Mouse (Mus musculus): ENCODE results near the gene Brat1.
"Not testable (repeated sequence)": the region's sequence is repeated elsewhere in the genome, so short reads cannot be mapped to it uniquely, and the experiment has no call there.

The Brat1 gene

DNA sequence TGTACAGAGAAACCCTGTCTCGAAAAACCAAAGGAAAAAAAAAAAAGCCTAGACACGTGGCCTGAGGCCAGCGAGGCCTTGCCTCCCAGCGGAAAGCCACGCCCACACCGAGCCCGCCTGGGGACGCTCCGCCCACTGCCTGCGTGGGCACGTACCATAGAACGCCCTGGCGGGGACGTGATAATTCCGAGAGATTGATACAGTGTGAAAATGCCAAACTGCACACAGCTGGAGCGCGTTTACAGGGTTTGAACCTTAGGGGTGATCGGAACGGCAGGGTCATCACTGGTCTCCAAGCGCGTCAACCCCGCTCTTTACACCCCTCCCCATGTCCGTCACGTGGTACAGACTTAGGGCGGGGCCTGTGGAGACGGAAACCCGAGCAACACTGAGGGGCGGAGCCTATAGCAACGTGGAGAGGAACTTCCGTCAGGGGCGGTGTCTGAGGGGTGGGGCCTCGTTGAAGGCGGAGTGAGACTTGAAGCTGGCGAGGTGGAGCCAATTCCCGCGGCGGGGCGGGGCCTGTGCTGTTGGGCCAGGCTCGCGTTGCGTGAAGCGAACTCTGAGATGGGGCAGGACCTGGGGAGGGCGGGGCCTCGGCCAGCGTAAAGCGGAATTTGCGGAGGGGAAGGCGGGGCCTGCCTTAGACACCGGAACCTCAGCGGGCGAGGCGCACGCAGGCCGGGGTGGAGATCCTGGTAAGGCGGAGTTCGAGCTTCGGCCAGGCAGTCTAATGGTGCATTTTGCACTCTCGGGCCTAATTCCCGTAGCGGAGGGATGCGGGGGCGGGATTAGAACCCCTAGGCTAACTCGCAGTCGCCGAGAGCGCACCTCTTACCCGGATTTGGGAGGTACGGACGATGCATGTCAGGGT is at the start of gene Brat1:
Gene Brat1 (plus strand): TSS at position 634 of the 874 bp plus-strand sequence.
- DNase-seq (ENCODE audit: low spot score in 2 of 2) = peak; percentile 97 to 100

DNA sequence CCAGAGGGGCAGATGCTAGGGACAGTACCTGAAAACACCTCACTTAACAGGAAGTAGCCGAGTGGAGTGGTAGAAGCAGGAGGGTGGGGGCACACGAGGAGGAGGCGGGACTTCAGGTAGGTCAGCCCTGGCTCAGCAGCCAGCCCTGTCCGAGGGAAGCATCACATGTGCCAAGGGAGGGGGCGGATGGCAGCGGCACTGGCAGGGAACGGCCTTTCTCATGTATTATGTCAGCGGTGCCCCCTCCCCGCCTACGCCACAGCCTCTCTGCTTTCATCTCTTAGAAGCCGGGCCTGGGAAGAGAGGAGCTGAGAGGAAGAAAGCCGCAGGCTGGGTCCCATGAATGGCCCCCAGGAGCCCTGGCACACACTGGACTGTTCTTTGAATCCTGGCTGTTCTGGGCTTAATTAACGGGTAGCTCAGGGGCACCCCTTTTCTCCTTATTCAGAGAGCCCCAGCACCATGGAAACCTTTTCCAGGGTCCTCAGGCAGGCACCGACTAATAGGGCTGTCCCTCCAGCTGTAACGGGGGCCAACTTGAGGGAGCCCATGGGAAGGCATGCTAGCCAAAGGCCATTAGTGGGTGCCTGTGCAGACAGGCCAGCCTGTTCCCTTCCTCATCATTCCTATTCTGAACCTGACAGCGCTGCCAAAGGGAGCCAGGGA is 45.1 kb upstream of the Brat1 start:
- no peak for DNase-seq (ENCODE audit: low spot score in 2 of 2)

DNA sequence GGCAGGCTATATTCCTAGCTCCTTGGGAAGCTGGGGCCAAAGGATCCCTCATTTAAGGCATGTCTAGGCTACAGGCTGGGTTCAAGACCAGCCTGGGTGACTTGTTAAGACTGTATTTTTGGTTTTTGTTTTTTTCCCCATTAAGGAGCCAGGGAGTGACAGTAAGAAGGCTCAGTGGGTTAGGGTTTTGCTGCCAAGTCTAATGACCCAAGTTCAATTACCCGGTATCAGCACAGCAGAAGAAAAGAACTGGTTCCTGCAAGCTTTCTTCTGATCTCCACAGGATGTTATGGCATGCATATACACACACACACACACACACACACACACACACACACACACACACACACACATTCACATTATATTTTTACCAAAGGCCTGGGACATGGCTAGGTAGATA is 44.4 kb upstream of the Brat1 start:
- DNase-seq (ENCODE audit: low spot score in 2 of 2) = no peak

DNA sequence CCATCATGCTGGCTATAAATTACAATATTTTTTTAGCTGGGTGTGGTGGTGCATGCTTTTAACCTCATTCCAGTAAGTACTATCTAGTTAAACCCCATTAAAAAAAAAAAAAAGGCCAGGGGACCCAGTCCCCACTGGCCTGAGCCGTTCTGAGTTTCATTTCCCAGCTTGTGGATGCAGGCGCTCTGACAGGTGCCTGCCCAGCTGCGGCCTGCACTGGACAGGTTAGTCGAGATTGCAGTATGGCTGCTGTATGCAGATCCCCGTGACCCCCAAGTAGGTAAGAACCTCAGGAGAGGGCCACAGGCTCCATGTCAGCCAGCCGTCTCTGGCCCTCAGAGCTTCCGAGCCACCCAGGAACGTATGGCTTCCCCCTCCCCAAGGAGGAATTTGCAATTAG is 43.4 kb upstream of the Brat1 start:
- DNase-seq (ENCODE audit: low spot score in 2 of 2) = no peak

DNA sequence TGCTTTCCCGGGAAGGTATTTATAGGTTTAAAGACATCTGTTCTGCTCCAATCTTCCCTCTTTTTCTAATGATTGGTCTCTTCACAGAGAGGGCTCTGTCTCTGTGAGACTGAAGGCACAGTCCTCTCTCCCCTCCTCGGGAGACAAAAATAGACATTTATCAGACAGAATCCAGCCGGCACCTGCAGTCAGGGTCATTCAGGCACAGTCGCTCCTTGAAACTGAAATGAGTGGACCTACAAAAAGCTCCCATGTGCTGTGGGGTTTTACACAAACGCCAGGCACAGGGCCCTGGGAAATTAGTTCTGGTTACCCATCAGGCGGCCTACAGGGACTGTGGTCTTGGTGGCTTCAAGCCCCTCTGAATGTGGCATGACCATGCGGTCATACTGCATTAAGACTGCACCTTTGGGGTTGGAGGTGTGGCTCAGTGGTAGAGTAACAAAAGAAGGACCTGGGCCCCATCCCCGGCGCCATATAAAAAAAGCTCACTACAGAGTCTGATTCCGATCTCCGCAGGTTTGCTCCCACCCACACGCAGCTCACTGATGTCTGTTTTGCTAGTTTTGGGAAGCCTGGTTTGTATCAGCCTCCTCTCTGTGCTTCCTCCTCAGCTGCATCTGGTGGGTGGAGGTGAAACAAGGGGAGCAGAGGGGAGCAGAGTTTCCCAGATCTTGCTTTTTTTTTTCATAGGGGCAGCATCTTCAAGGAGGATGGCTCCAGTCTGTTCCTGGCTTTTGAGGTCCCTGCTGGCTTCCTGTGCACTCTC is 42.8 kb upstream of the Brat1 start:
- peak in 1 of 2 experiments; percentile 20 for DNase-seq (ENCODE audit: low spot score in 2 of 2)

DNA sequence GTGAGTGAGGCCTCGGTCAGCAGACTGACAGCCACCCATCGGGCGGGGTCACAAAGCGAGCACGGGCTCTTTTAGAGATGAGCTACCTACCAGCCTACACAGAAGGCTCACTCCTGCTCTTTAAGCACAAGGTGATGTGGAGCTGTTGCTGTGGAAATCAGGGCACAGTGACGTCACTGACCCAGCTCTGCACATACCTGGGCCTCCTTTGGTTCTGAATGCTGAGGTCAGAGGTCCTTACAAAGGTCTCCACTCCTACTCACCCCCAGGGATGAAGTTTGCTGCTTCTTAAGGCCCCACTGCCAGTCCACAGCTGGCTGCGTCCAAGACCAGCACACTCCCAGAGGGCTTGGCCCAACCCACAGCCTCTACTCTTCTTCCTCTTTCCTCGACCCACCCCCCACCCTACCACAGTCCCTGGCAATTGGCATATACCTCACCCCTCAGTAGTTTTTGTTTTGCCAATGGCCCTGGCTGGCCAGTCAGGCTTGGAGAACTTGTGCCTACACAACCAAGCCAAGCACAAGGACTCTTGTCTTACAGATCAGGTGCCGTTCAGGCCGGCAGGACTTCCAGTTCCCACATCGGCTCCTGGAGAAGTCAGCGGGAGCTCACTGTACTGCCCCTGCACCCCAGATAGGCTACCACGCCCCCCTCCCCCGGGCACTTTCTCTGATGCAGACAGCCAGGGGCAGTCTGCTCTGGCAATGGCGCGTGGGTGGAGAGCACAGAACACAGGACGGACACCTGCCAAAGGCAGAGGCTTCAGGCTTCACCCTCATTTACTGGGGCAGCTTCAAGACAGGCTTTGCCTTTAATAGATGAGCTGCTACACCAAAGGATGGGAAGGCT is 41.8 kb upstream of the Brat1 start:
- peak; percentile 36 to 59 for DNase-seq (ENCODE audit: low spot score in 2 of 2)

DNA sequence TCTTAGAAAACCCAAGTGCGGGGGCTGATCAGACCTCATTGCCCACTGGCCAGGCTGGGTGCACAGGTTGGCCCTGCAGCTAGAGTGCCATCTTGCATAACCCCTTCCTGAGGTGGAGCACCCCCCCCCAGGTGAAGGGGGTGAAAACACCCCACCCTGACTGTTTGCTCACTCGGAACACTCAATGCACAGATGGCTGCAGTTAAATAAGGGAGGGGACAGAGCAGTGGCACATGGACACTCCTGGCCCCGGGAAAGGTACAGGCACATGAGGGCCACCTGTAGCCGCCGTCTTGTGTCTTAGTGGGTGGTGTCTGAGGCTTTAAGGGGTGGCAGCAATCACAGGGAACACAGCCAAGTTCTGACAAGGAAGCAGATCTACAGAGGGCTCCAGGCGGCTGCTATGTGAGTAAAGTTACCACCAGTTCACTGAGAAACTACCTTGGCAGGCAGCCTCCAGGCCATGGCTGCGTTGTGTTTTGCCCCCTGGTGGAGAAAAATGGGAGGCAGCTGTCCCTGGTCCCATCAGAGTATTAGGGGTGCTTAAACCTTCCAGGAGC is 41.1 kb upstream of the Brat1 start:
- peak; percentile 40 to 80 for DNase-seq (ENCODE audit: low spot score in 2 of 2)

DNA sequence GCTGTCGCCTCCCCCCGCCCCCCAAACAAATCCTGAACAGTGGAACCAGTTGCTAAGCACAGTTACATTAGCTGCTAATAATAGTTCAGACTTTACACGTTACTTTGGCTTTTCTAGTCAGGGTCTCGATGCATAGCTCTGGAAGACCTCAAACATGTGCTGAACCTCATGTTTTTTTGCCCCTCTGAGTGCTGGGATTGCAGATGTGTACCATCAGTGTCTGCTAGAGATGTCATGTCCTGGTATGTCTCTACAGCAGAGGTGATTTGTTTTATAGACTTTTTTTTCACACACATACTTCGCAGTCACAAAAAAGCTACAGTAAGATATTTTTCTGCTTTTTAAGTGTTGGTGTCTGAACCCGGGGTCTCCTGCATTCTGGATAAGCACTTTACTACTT is 32.7 kb upstream of the Brat1 start:
- DNase-seq (ENCODE audit: low spot score in 2 of 2) = no peak

DNA sequence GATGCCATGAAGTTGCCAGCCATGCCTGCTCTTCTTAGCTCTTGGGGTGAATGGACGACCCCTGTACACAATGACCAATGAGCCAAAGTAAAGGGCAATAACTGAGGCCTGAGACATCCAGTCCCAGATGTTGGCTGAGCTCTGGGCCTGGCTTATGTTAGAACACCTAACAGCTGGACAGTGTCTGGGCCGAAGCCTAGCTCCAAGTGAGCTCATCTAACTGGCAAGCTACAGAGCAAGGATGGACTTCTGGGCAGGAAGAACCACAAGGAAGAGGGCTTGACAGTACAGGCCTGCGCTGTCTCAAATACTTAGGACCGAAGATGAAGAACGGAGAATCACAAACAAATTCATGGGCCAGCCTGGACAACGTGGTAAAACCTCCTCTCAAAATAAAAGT is 32.2 kb upstream of the Brat1 start:
- DNase-seq (ENCODE audit: low spot score in 2 of 2) = not testable (repeated sequence)

DNA sequence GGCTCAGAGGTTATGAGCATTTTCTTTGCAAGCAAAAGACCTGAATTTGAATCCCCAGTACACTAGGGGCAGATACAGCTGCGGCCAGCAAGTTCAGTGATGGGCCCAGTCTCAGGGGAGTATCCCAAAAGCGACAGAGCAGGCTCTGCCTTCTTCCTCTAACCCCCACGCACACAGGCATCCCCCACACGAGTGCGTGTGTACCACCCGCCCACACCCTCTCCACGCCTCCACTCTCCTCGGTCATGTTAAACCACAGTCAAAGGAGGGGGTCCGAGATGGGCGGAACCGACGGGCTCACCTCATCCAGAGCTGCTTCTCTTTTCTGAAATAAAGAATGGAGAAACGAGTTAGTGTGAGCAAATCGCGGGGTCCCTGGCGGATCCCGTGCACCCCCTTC is 30.8 kb upstream of the Brat1 start:
- DNase-seq (ENCODE audit: low spot score in 2 of 2) = peak in 1 of 2 experiments; percentile 41

DNA sequence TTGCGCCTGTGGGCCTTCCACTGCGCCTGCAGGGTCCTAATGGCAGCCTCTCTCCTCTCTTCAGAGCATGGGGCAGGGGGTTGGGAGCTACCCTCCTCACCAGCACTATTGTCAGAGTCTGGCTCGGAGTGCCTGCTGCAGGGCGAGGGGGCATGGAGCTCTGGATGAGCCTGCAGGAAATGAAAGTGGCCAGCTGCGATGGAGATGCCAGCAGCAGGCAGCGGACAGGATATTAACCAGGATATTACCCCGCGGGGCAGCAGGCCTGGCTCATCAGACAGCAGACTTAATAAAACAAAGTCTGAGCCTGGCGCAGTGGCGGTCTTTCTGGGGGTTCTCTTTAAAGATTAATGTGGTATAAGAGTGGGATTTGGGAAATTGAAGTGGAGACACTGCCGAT is 29.7 kb upstream of the Brat1 start:
- no peak for DNase-seq (ENCODE audit: low spot score in 2 of 2)

DNA sequence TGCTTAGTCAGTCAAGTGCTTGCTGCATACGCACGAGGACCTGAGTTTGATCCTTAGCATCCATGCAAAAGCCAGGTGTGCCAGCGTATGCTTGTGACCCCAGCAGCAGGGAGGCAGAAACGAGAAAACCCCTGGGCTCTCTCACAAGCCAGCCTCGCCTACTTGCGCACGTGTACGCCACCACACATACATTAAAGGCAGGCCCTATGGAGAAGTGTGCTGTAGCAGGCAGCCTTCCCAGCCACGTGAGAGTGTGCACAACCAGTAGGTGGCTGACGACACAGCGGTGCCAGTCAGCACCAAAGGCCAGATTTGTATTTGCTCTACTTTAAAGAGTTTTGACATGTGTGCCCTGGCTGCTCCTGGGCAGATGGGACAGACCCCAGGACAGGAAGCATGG is 29.2 kb upstream of the Brat1 start:
- DNase-seq (ENCODE audit: low spot score in 2 of 2) = no peak

DNA sequence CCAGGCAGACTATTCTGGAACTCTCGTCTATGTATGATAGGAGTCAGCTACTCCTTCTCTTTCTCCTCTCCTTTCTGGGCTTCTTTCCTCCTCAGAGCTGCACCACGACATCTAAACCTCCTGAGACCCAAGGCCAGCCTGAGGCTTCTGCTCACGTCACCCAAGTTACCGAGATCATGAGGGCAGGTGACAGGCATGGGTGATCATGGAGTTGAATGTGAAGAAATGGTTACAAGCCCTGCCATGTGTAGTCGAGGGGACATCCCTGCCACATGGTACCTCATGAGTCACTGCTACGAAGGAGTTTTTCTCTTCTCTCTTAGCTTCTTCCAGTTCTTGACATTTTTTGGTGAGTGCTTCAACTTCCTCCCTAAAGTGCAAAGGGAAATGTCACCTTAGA is 27.7 kb upstream of the Brat1 start:
- no peak for DNase-seq (ENCODE audit: low spot score in 2 of 2)

DNA sequence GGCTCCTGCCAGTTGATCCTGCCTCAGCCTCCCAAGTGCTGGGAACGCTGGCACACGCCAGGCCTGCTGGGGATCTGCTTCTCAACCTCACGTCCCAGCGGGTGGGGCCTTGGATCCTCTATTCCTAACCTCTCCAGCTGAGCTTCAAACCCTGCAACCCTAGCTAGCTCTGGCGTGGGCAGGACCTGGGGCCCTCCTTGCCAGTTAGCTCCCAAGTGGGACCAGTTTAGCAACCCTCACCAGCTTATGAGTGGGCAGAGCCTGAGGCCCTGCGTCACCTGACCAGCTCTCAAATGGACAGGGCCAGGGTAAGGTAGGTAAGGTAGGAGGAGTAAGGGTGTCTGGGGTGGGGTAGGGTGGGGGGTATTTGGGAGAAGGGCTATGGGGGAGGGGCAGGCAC is 24.8 kb upstream of the Brat1 start:
- no peak for DNase-seq (ENCODE audit: low spot score in 2 of 2)

DNA sequence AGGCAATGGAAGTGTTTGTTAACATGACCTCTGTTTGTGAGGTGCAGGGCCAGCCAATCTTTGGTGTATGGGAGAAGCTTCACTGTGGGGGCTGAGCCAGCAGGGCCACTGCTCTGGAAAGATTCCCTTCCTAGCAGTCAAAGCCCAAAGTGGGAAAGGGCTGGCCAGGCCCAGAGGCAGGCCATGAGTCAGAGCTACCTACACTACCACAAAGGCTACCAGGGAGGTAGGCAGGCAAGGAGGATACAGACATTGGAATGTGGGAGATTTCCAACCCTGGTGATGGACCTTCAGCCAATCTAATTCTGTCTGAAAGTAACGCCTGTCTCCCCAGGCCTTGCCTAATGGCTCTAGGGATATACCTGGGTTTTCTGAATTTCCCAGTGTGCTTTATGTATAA is 23.9 kb upstream of the Brat1 start:
- DNase-seq (ENCODE audit: low spot score in 2 of 2) = no peak

DNA sequence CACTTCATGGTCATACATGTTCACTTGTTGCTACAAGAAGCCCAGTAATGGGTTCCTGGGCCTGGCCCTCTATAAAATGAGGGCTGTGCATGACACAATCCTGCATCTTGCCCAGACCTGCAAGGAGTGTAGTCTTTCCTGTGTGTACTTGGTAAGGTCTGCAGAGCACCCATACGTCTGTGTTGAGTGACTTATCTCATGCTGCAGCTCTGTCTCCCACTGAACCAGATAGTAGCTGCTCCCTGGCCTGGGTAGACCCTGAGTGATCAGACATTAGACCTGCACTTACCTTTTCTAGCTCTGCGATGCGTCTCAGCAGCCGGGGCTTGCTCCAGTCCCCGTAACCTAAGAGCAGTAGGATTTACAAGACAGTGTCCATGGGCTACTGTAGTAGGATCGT is 22.7 kb upstream of the Brat1 start:
- no peak for DNase-seq (ENCODE audit: low spot score in 2 of 2)

DNA sequence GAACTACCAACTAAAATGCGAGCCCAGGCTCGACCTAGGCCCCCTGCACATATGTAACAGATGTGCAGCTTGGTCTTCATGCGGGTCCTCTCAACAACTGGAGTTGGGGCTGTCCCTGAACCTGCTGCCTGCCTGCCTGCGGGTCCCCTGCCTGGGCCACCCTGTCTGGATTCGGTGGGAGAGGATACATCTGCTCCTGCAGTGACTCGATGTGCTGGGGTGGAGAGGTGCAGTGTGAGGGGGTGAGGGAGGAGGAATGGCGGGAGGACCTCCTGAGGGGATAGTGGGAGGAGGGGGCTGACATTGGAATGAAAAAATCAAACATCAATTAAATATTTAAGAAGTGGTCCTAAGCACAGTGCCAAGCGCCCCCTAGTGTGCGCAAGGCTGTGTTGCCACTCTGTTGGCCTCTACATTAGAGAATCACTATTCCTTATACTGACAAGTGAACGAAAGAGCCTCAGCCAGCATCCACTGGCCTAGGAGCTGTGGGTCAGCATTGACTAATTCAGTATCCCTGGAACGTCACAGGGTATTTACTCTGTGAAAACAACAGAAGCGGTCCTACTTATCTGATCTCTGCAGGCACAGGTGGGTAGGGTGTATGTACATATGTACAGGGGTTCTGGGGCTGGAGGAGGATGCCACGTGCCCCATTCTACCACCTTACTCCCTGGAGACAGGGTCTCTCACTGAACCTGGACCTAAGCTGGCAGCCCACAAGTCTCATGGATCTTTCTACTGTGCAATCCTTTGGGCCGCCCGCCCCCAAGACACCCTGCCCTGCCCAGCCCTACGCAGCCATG is 20.3 kb upstream of the Brat1 start:
- DNase-seq (ENCODE audit: low spot score in 2 of 2) = peak in 1 of 2 experiments; percentile 70

DNA sequence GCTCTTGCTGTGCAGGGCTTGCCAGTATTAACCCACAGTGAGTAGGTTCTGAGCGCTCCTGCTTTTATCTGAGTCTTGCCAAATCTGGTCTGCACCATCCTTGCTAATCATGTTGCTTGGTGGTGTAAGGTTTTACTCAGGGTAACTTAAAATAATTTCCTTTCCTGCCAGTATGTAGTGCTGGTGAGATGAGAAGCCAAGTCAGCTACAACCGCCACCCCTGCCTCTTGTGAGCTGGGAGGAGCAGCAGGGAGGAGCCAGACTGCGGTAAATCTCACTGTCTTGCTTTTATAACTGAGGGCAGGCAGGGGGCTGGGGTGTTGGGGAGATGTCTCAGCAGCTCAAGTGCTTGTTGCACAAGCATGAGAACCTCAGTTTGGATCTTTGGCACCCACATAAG is 16.4 kb upstream of the Brat1 start:
- no peak for DNase-seq (ENCODE audit: low spot score in 2 of 2)

DNA sequence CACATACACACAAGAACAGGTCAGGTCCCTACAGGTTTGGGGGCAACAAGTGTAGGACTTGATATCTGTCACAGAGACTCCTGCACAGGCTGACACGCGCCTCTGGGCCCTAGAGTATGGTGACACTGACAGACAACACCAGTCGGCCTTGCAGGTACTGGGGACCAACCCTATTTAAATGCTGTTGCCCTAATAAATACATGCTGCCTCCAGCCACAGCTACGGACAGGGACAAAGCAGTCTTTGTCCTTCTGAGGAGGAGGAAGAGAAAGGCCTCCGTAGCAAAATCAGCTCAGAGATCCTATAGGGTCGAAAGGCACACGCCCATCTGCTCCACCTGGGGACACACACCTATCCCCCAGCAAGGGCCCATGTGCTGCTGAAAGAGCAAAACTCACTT is 8.8 kb upstream of the Brat1 start:
- no peak for DNase-seq (ENCODE audit: low spot score in 2 of 2)

DNA sequence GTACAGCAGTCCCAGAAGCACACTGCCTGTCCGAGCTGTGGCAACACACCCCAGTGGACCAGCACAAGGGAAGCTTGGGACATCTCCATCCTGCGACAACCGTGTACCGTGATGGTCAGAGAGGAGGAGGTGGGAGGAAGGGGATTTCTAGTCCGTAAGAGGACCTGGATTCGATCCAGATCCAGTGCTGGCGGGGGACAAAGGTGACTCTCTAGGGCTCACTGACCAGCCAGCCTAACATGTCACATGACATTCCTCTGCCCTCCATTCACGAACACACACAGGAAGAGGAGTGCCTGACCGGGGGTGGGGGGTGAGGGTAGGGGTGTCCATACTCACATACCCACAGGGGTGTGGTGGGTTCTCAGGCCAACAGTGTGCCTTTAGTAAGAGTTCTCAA is 5.0 kb upstream of the Brat1 start:
- no peak for DNase-seq (ENCODE audit: low spot score in 2 of 2)

Measured in spleen, postnatal 10 days (tissue).